Comparison of ENCODE assay signal across 18 mouse cellular contexts in genomic region chr4:137039441-137039840, GRCm38 (mm10).
"Had no signal": no experiment of that assay in that cellular context is flagged by ENCODE, and none has a peak within 500 bp of the region (broad histone marks: within the 10 kb centered on the region; RNA-seq: fewer than 3 reads in every experiment).

No protein-coding gene starts in this region.

- H3K4me3 ChIP-seq: midbrain, embryonic 10.5 days; midbrain, embryonic 12.5 days; myocyte; neural tube, embryonic 13.5 days; neural tube, embryonic 15.5 days had no signal

- H3K27me3 ChIP-seq: neural tube, embryonic 13.5 days; neural tube, embryonic 15.5 days had no signal

- H3K9ac ChIP-seq: lung, embryonic 14.5 days; midbrain, embryonic 12.5 days; neural tube, embryonic 13.5 days; neural tube, embryonic 15.5 days had no signal

- H3K9me3 ChIP-seq: midbrain, embryonic 10.5 days; midbrain, embryonic 12.5 days; neural tube, embryonic 13.5 days; neural tube, embryonic 15.5 days had no signal

- H3K4me2 ChIP-seq: lung, embryonic 14.5 days; midbrain, embryonic 12.5 days; neural tube, embryonic 13.5 days; neural tube, embryonic 15.5 days had no signal

- H3K27ac ChIP-seq: midbrain, embryonic 10.5 days; midbrain, embryonic 12.5 days; neural tube, embryonic 13.5 days had no signal

- H3K36me3 ChIP-seq: midbrain, embryonic 10.5 days; midbrain, embryonic 12.5 days; neural tube, embryonic 13.5 days; neural tube, embryonic 15.5 days had no signal

- DNase-seq: lung, embryonic 14.5 days; lung, postnatal 10 days; lung, postnatal 4 days; midbrain, embryonic 14.5 days; retina, postnatal 1 day; right cerebral cortex, adult 18-20 months; right cerebral cortex, postnatal 25 days; right cerebral cortex, postnatal 4 days; spleen, adult 18-20 months; thymus, adult 18-20 months; thymus, postnatal 14 days; thymus, postnatal 36 days had no signal

- ATAC-seq: midbrain, embryonic 16.5 days had no signal
